Mouse (Mus musculus) hindbrain, embryonic 12.5 days (tissue): ENCODE data around the gene Hspa12a. TPM values are rescaled to one million over a fixed set of nuclear protein-coding genes. Genes with fewer than 3 reads are reported as not detected.
A peak's percentile ranks its signal among the peaks of the same experiment; 100 is the strongest.

Experiments used
- ATAC-seq: fragments of 200-750 bp; cut with Nextera tagmentation; 2 replicates; pipeline ENCODE4 v1.8.0; 2017; ENCODE audit warnings: moderate TSS enrichment; ENCODE audit not compliant: low FRiP score
- H3K27ac ChIP-seq: fragments of 300-500 bp; sonication (generic); 2 replicates; pipeline ENCODE4 v1.5.1; 2016; ENCODE audit warnings: mild to moderate bottlenecking
- H3K27me3 ChIP-seq: fragments of 300-500 bp; sonication (generic); 2 replicates; pipeline ENCODE4 v1.6.1; 2016; ENCODE audit warnings: mild to moderate bottlenecking
- H3K36me3 ChIP-seq: fragments of 300-500 bp; sonication (generic); 2 replicates; pipeline ENCODE4 v1.6.1; 2016; ENCODE audit warnings: mild to moderate bottlenecking
- H3K4me1 ChIP-seq: fragments of 300-500 bp; sonication (generic); 2 replicates; pipeline ENCODE4 v1.6.1; 2016
- H3K4me2 ChIP-seq: fragments of 300-500 bp; sonication (generic); replicated peaks from 2 replicates; pipeline ENCODE4 v1.6.1; 2016; ENCODE audit warnings: mild to moderate bottlenecking
- H3K4me3 ChIP-seq: fragments of 300-500 bp; sonication (generic); 2 replicates; pipeline ENCODE4 v1.5.1; 2016; ENCODE audit warnings: mild to moderate bottlenecking
- H3K9ac ChIP-seq: fragments of 300-500 bp; sonication (generic); 2 replicates; pipeline ENCODE4 v1.6.1; 2016; ENCODE audit warnings: mild to moderate bottlenecking, moderate library complexity
- H3K9me3 ChIP-seq: fragments of 300-500 bp; sonication (generic); replicated peaks from 2 replicates; pipeline ENCODE4 v1.6.1; 2016; ENCODE audit warnings: mild to moderate bottlenecking
- WGBS: fragments of 180-500 bp; shearing (Covaris S2); methylation state at CpG from one replicate; pipeline ENCODE4 v1.1.7; 2016; 5-methylcytosine and 5-hydroxymethylcytosine counted together
- polyA plus RNA-seq: library from polyadenylated mRNA; unstranded; fragments of >200 nt; fragmentation: Nextera tagmentation; extraction: Ambion mirVana; gene quantifications from 2 replicates; pipeline ENCODE4 v1.2.1, GENCODE M21; 2016

Hspa12a gene
- polyA plus RNA-seq, 1 experiment from 2014 or later = 42.9 TPM

GRCm38 (mm10) chr19:58872381-58873259, 70.8 kb downstream of the Hspa12a start:
- 80% methylated on average over 11 of the region's 11 CpGs for WGBS
- no peaks in the 10 kb centered on the region for H3K36me3 ChIP-seq
- no peak overlapping the region for H3K9ac ChIP-seq
- no peaks in the 10 kb centered on the region for H3K27me3 ChIP-seq
- no peaks in the 10 kb centered on the region for H3K4me1 ChIP-seq
- H3K9me3 ChIP-seq = no peaks in the 10 kb centered on the region
- H3K4me3 ChIP-seq = no peak overlapping the region
- no peak overlapping the region for H3K27ac ChIP-seq
- H3K4me2 ChIP-seq = no peak overlapping the region
- ATAC-seq = no peak

- Histone ChIP-seq H3K4me1 (no peaks in the 10 kb centered on the region), H3K4me2 (no peak overlapping the region), H3K9ac (no peak overlapping the region), H3K36me3 (no peaks in the 10 kb centered on the region), H3K27me3 (no peaks in the 10 kb centered on the region), H3K9me3 (no peaks in the 10 kb centered on the region), H3K27ac (no peak overlapping the region), H3K4me3 (no peak overlapping the region)
- ATAC-seq = no peak
- WGBS = 86% methylated on average over 6 of the region's 6 CpGs
Observed at GRCm38 (mm10) chr19:58871878-58872277, 71.6 kb downstream of the Hspa12a start.

GRCm38 (mm10) chr19:58866651-58867050, 76.8 kb downstream of the Hspa12a start:
- no peaks in the 10 kb centered on the region for H3K36me3 ChIP-seq
- H3K27me3 ChIP-seq = 0 out of 2 replicates have a peak, but pooled peaks cover 3% of the 10 kb centered on the region
- H3K4me1 ChIP-seq = no peaks in the 10 kb centered on the region; the same call in 1 of the 2 replicates
- H3K27ac ChIP-seq = no peak overlapping the region
- no peak for ATAC-seq
- no peak overlapping the region for H3K9ac ChIP-seq
- H3K4me2 ChIP-seq = no peak overlapping the region
- no peak overlapping the region for H3K4me3 ChIP-seq
- 73% methylated on average over 4 of the region's 4 CpGs for WGBS
- no peaks in the 10 kb centered on the region; the same call in 1 of the 2 replicates for H3K9me3 ChIP-seq

DNA sequence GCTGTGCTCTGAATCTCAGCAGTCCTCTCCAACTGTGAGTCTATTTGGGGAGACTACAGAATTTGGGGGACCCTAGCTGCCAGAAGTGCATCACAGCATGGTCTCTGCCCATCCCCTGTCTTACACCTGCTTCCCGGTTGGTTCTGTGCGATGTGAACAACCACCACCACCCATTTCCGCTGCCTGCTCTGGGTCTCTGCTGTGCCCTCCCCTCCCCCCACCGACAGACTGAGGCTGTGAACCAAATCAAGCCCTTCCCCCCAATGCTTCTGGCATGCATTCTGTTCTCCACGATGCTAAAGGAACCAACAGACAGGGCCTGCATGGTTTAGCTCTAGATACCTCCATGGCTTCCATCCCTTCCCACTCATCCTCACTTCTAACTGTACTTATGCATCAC, 78.2 kb downstream of the Hspa12a start:
- Histone ChIP-seq H3K9ac (no peak overlapping the region), H3K9me3 (no peaks in the 10 kb centered on the region; the same call in 1 of the 2 replicates), H3K4me2 (no peak overlapping the region), H3K36me3 (no peaks in the 10 kb centered on the region), H3K4me1 (peaks cover 8% of the 10 kb centered on the region), H3K27ac (no peak overlapping the region), H3K4me3 (no peak overlapping the region), H3K27me3 (0 out of 2 replicates have a peak, but pooled peaks cover 3% of the 10 kb centered on the region)
- WGBS = 40% methylated on average over 5 of the region's 5 CpGs
- ATAC-seq = no peak

DNA sequence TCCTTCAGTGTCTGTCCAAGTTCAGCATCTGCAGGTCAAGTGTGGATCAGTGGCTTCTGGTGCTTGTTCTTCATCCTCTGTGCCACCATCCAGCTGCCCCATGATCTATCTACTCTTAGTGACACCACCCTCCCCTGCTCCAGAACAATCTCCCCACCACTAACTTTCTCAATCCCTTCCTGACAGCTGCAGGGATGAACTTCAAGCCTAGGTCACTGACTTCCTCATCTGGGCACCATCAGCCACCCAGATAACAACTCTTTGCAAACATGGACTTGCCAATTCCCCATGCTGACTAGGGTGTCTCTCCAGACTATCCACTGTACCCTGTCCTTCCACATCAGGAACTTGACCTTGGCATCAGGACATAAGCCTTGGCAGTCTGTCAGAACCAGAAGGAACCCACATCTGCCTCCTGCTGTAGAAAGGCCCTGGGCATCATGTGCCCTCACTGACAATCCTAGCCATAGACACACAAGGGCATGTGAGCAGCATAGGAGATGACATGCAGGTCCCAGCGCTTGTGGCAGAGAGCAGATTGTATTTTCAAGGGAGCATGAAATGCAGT, 79.4 kb downstream of the Hspa12a start:
- H3K27me3 ChIP-seq = 0 out of 2 replicates have a peak, but pooled peaks cover 3% of the 10 kb centered on the region
- no peaks in the 10 kb centered on the region for H3K36me3 ChIP-seq
- WGBS = 97% methylated on average over 1 of the region's 1 CpGs
- no peak for ATAC-seq
- H3K27ac ChIP-seq = no peak overlapping the region
- peaks cover 19% of the 10 kb centered on the region for H3K4me1 ChIP-seq
- H3K4me3 ChIP-seq = no peak overlapping the region
- H3K9ac ChIP-seq = no peak overlapping the region
- no peak overlapping the region for H3K4me2 ChIP-seq
- no peaks in the 10 kb centered on the region; the same call in 1 of the 2 replicates for H3K9me3 ChIP-seq

GRCm38 (mm10) chr19:58861174-58861760, 82.2 kb downstream of the Hspa12a start:
- ATAC-seq = no peak; the same call in none of the 2 replicates
- Histone ChIP-seq H3K27ac (peak overlapping the region; percentile 82), H3K27me3 (0 out of 2 replicates have a peak, but pooled peaks cover 3% of the 10 kb centered on the region), H3K9me3 (no peaks in the 10 kb centered on the region; the same call in 1 of the 2 replicates), H3K36me3 (no peaks in the 10 kb centered on the region), H3K9ac (peak overlapping the region; percentile 72), H3K4me3 (peak overlapping the region; percentile 57), H3K4me1 (peaks cover 20% of the 10 kb centered on the region), H3K4me2 (peak overlapping the region; percentile 74)
- 11% methylated on average over 12 of the region's 12 CpGs for WGBS

DNA sequence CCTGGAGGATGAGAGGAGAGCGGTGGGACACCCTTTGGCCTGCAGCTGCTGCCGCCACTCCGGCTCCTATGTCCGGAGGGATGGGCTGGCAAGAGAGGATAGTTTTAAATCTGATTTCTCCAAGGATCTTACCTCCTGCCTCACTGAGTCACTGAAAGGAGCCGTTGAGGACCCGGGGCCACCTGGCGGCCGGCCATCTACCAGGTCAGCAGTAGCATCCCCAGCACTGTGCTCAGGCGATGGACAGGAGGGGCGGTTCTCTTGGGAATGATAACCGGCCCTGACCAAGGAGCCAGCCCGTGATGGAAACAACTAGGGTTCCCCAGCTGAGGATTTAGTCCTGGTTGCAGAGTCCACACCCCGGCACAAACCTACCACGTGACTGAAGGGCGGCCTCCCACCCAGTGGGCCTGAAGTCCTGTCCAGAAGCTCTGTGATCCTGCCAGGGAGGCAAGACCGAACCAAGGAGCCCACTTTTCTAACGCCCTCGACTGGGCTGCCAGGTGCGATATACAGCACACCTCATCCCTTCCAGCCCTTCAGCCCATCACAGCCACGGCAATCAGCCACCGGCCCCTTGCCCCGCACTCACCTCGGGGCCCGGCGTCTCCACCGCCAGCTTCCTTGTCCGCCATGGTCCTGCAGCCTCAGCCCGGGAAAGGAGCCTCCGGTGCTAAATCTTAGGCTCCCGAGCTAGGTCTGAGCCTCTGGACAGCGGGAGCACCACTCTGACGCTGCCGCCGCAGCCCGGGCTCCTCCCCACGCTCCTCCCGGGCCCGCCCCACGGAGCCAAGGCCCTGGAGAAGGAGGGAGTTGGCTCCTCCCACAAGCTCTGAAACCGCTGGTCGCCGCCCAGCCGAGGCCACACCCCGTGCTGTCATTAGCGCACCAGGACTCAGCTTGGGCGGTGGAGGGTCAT, 82.9 kb downstream of the Hspa12a start:
- peak overlapping the region; percentile 72 for H3K9ac ChIP-seq
- WGBS = under 1% methylated on average over 45 of the region's 46 CpGs
- peak; percentile 90 for ATAC-seq
- no peaks in the 10 kb centered on the region for H3K36me3 ChIP-seq
- H3K9me3 ChIP-seq = no peaks in the 10 kb centered on the region; the same call in 1 of the 2 replicates
- H3K4me1 ChIP-seq = peaks cover 20% of the 10 kb centered on the region
- peak overlapping the region; percentile 57 for H3K4me3 ChIP-seq
- H3K4me2 ChIP-seq = peak overlapping the region; percentile 74
- 0 out of 2 replicates have a peak, but pooled peaks cover 3% of the 10 kb centered on the region for H3K27me3 ChIP-seq
- H3K27ac ChIP-seq = peak overlapping the region; percentile 82

DNA sequence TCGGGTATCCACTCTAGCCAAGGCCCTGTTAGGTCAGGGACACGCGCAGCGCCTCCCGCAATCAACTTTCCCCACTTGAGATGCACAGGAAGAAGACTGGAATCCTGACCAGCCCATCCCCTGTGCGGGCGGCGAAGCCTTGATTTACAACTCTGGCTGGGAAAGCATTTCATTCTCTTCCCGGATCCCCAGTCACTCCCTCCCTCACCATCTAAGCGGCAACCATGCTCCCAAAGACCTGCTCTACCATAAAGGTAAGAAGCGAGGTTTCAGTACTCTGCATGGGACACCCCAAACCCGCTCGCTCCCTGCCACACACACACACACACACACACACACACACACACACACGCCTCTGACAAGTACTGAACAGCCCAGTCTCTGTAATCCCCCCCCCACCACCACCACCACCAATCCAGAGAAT, 83.6 kb downstream of the Hspa12a start:
- Histone ChIP-seq H3K4me3 (peak overlapping the region; percentile 57), H3K36me3 (no peaks in the 10 kb centered on the region), H3K27ac (peak overlapping the region; percentile 82), H3K4me2 (peak overlapping the region; percentile 74), H3K27me3 (0 out of 2 replicates have a peak, but pooled peaks cover 3% of the 10 kb centered on the region), H3K9ac (peak overlapping the region; percentile 72), H3K4me1 (peaks cover 20% of the 10 kb centered on the region), H3K9me3 (no peaks in the 10 kb centered on the region; the same call in 1 of the 2 replicates)
- WGBS = 1% methylated on average over 14 of the region's 14 CpGs
- ATAC-seq = peak; percentile 32

GRCm38 (mm10) chr19:58859357-58859756, 84.1 kb downstream of the Hspa12a start:
- H3K9ac ChIP-seq = peak overlapping the region; percentile 72
- no peaks in the 10 kb centered on the region for H3K36me3 ChIP-seq
- peak overlapping the region; percentile 74 for H3K4me2 ChIP-seq
- peak; percentile 14; the same call in 1 of the 2 replicates for ATAC-seq
- H3K27ac ChIP-seq = peak overlapping the region; percentile 82
- 12% methylated on average over 6 of the region's 6 CpGs for WGBS
- peak overlapping the region; percentile 57 for H3K4me3 ChIP-seq
- peaks cover 20% of the 10 kb centered on the region for H3K4me1 ChIP-seq
- H3K27me3 ChIP-seq = 0 out of 2 replicates have a peak, but pooled peaks cover 3% of the 10 kb centered on the region
- no peaks in the 10 kb centered on the region; the same call in 1 of the 2 replicates for H3K9me3 ChIP-seq

- Histone ChIP-seq H3K4me1 (peaks cover 16% of the 10 kb centered on the region), H3K36me3 (no peaks in the 10 kb centered on the region), H3K9ac (no peak overlapping the region), H3K4me2 (no peak overlapping the region), H3K27me3 (no peaks in the 10 kb centered on the region), H3K27ac (no peak overlapping the region), H3K9me3 (no peaks in the 10 kb centered on the region), H3K4me3 (no peak overlapping the region)
- 81% methylated on average over 9 of the region's 9 CpGs for WGBS
- ATAC-seq = no peak
Observed at GRCm38 (mm10) chr19:58856129-58856855, 87.2 kb downstream of the Hspa12a start.

DNA sequence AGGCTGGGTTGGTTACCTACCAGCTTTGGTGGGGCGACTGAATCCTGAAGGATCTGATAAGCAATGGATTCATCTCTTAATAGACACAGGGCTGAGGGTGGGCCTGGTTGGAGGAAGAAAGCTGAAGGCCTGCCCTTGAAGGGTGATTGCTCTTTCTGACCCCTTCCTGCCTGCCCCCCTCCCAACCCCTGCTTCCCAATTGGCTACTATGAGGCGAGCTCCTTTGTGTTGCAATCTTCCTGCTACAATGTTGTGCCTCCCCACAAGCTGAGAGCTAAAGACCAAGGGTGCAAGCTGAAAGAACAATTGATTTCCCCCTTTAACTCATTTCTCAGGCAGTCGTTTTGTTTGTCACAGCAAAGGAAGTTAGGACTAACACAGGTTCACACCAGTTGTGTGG, 88.6 kb downstream of the Hspa12a start:
- Histone ChIP-seq H3K9me3 (no peaks in the 10 kb centered on the region), H3K9ac (no peak overlapping the region), H3K27me3 (no peaks in the 10 kb centered on the region), H3K4me1 (peaks cover 8% of the 10 kb centered on the region), H3K4me2 (no peak overlapping the region), H3K36me3 (no peaks in the 10 kb centered on the region), H3K4me3 (no peak overlapping the region), H3K27ac (no peak overlapping the region)
- no peak for ATAC-seq
- 61% methylated on average over 3 of the region's 3 CpGs for WGBS
